Mouse (Mus musculus): Measurements from ENCODE around the gene Uba52.

The Uba52 gene

GRCm38 (mm10) chr8:70477269-70477982 lies 33.2 kb downstream of the Uba52 start:
- peak; percentile 55 for DNase-seq

GRCm38 (mm10) chr8:70476333-70477268 lies 34.0 kb downstream of the Uba52 start, which contains the start of gene Klhl26:
TSS of gene Klhl26 (minus strand) at chr8:70476968.
- DNase-seq, result peak; percentile 95

- DNase-seq, result peak; percentile 63
These were observed 38.7 kb downstream of the Uba52 start for GRCm38 (mm10) chr8:70471856-70472255.

GRCm38 (mm10) chr8:70469938-70470337 lies 40.7 kb downstream of the Uba52 start:
- DNase-seq, result no peak

GRCm38 (mm10) chr8:70469295-70469916 lies 41.2 kb downstream of the Uba52 start:
- no peak for DNase-seq

GRCm38 (mm10) chr8:70468733-70469132 lies 41.9 kb downstream of the Uba52 start:
- no peak for DNase-seq

- DNase-seq, result no peak
These were observed 42.7 kb downstream of the Uba52 start for GRCm38 (mm10) chr8:70467907-70468306.

- no peak for DNase-seq
These were observed 43.3 kb downstream of the Uba52 start for GRCm38 (mm10) chr8:70467229-70467725.

GRCm38 (mm10) chr8:70466771-70467170 lies 43.8 kb downstream of the Uba52 start:
- DNase-seq, result no peak

- DNase-seq, result no peak
These were observed 44.3 kb downstream of the Uba52 start for GRCm38 (mm10) chr8:70466305-70466704.

GRCm38 (mm10) chr8:70465701-70466100 lies 44.9 kb downstream of the Uba52 start:
- no peak for DNase-seq

GRCm38 (mm10) chr8:70464162-70464561 lies 46.4 kb downstream of the Uba52 start:
- DNase-seq, result no peak

- no peak for DNase-seq
These were observed 47.3 kb downstream of the Uba52 start for GRCm38 (mm10) chr8:70463306-70463705.

- DNase-seq, result no peak
These were observed 48.1 kb downstream of the Uba52 start for GRCm38 (mm10) chr8:70462516-70462813.

- DNase-seq, result no peak
These were observed 48.7 kb downstream of the Uba52 start for GRCm38 (mm10) chr8:70461765-70462515.

- DNase-seq, result no peak
These were observed 50.0 kb downstream of the Uba52 start for GRCm38 (mm10) chr8:70460606-70461005.

- no peak for DNase-seq
These were observed 50.4 kb downstream of the Uba52 start for GRCm38 (mm10) chr8:70460199-70460598.

- no peak for DNase-seq
These were observed 51.0 kb downstream of the Uba52 start for GRCm38 (mm10) chr8:70459636-70460035.

- DNase-seq, result no peak
These were observed 52.1 kb downstream of the Uba52 start for GRCm38 (mm10) chr8:70458462-70458861.
